Mouse (Mus musculus): ENCODE results near the gene Slc25a53. TPM values are rescaled to one million over a fixed set of nuclear protein-coding genes. Genes with fewer than 3 reads are reported as not detected.
"Not testable (repeated sequence)": the region's sequence is repeated elsewhere in the genome, so short reads cannot be mapped to it uniquely, and the experiment has no call there.

The Slc25a53 gene
- total RNA-seq, 2 experiments from 2014 or later, result 1.4 to 2.6 TPM

GRCm38 (mm10) chrX:136975397-136975796, 62.7 kb downstream of the Slc25a53 start, which contains the start of gene Tmsb15b2:
TSS of gene Tmsb15b2 (minus strand) at chrX:136975497.
- not testable (repeated sequence) for DNase-seq (ENCODE audit: low spot score)

- DNase-seq (ENCODE audit: low spot score), result no peak
Measured at GRCm38 (mm10) chrX:136959688-136960087, 78.4 kb downstream of the Slc25a53 start.

GRCm38 (mm10) chrX:136958300-136958699, 79.8 kb downstream of the Slc25a53 start:
- DNase-seq (ENCODE audit: low spot score), result not testable (repeated sequence)

GRCm38 (mm10) chrX:136957583-136958279, 80.4 kb downstream of the Slc25a53 start:
- peak; percentile 1 for DNase-seq (ENCODE audit: low spot score)

GRCm38 (mm10) chrX:136937985-136938384, 100.1 kb downstream of the Slc25a53 start:
- DNase-seq (ENCODE audit: low spot score), result no peak

Other genes with a start within 250 kb of the Slc25a53 start
- 1 to 10 TPM; 2.4 to 3.1 TPM for gene Plp1, start 215.6 kb downstream of the Slc25a53 start, total RNA-seq (2021)
- under 1 TPM in 1 of 2 experiments, not detected in 1; 0.05 TPM for gene Rab9b, start 169.5 kb downstream of the Slc25a53 start, total RNA-seq (2021)
- not detected for gene H2bfm, start 111.0 kb downstream of the Slc25a53 start, total RNA-seq (2021)
- gene Tmsb15b2, start 62.8 kb downstream of the Slc25a53 start, total RNA-seq (2021), result 1 to 10 TPM; 6.6 to 7.5 TPM
- under 1 TPM; 0.32 to 0.33 TPM for gene Tmsb15l, start 61.4 kb downstream of the Slc25a53 start, total RNA-seq (2021)
- gene Tmsb15b1, start 61.4 kb downstream of the Slc25a53 start, total RNA-seq (2021), result 1 to 10 TPM; 2.2 to 5.5 TPM
- under 1 TPM; 0.09 to 0.11 TPM for gene Zcchc18, start 45.1 kb downstream of the Slc25a53 start, total RNA-seq (2021)
- gene Fam199x, start 11.3 kb upstream of the Slc25a53 start, total RNA-seq (2021), result 1 to 10 TPM; 3.7 to 5.5 TPM
- not detected for gene Esx1, start 83.8 kb upstream of the Slc25a53 start, total RNA-seq (2021)